Mouse (Mus musculus): ENCODE results near the gene Mad1l1. TPM values are rescaled to one million over a fixed set of nuclear protein-coding genes. Genes with fewer than 3 reads are reported as not detected.

Gene Mad1l1
- polyA plus RNA-seq, 2 experiments: 31.8 to 38.2 TPM

DNA sequence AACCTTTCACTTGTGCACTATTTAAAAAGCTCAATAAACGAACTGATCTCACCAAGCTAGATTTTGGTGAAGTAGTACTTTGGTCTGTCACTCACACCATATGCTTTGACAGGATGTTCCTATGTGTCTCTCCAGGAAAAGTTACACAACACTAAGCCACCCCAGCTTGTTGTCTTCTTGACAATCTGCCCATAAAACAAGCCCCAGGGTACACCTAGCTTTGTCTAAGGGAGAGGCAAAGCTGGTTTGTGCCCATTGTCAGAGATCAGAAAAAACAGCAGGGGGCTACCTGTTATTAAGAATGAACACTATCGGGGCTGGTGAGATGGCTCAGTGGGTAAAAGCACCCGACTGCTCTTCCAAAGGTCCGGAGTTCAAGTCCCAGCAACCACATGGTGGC lies 148.2 kb downstream of the Mad1l1 start:
- DNase-seq (ENCODE audit: low spot score): no peak
- no peaks in the 10 kb centered on the region for H3K9me3 ChIP-seq (ENCODE audit: control insufficient read depth, low read length)
- no peaks in the 10 kb centered on the region for H3K27me3 ChIP-seq (ENCODE audit: control insufficient read depth, insufficient read depth, low read length)
- H3K27ac ChIP-seq (replicated peaks; ENCODE audit: low read depth, low read length): no peak overlapping the region
- H3K4me2 ChIP-seq (replicated peaks; ENCODE audit: low read depth, low read length, severe bottlenecking): no peak overlapping the region
- H3K4me3 ChIP-seq (replicated peaks; ENCODE audit: low read length): no peak overlapping the region
- 85% methylated on average over 4 of the region's 4 CpGs for WGBS
- H3K4me1 ChIP-seq (ENCODE audit: control insufficient read depth, insufficient read depth, low read length): peaks cover 22% of the 10 kb centered on the region
- no peak for ATAC-seq (ENCODE audit: low FRiP score, low read depth)
- no peaks in the 10 kb centered on the region for H3K36me3 ChIP-seq (ENCODE audit: control insufficient read depth, insufficient read depth, low read length)
- no peak for TF ChIP-seq POLR2A (IDR thresholded peaks at IDR 0.05; ENCODE audit: borderline replicate concordance, extremely low read depth, insufficient read depth, insufficient read length)
- H3K9ac ChIP-seq (ENCODE audit: low read depth, low read length, severe bottlenecking): no peak overlapping the region

DNA sequence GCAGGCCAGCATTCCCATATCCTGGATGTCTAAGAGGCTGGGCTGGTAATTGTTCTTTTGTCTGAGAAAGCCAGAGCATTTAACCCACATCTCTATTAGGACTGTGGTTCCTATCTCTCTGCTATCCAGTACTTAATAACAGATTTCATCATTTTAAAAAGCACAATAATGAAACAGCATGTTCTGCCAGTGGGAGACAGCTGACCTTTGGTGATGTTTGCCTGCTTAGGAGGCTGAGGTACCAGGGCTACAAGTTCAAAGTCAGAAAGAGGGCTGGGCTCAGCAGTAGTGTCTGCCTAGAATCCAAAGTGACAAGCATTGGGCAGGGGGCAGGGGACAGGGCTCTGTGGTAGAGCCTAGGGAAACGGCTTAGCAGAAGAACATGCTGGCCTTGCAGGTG lies 149.6 kb downstream of the Mad1l1 start:
- WGBS: 80% methylated on average over 1 of the region's 1 CpGs
- ATAC-seq (ENCODE audit: low FRiP score, low read depth): no peak
- Histone ChIP-seq H3K4me3 (replicated peaks; ENCODE audit: low read length) (no peak overlapping the region), H3K27me3 (ENCODE audit: control insufficient read depth, insufficient read depth, low read length) (no peaks in the 10 kb centered on the region), H3K36me3 (ENCODE audit: control insufficient read depth, insufficient read depth, low read length) (no peaks in the 10 kb centered on the region), H3K9me3 (ENCODE audit: control insufficient read depth, low read length) (no peaks in the 10 kb centered on the region), H3K4me1 (ENCODE audit: control insufficient read depth, insufficient read depth, low read length) (peaks cover 17% of the 10 kb centered on the region), H3K27ac (replicated peaks; ENCODE audit: low read depth, low read length) (no peak overlapping the region), H3K9ac (ENCODE audit: low read depth, low read length, severe bottlenecking) (no peak overlapping the region), H3K4me2 (replicated peaks; ENCODE audit: low read depth, low read length, severe bottlenecking) (no peak overlapping the region)
- no peak for TF ChIP-seq POLR2A (IDR thresholded peaks at IDR 0.05; ENCODE audit: borderline replicate concordance, extremely low read depth, insufficient read depth, insufficient read length)
- DNase-seq (ENCODE audit: low spot score): no peak

DNA sequence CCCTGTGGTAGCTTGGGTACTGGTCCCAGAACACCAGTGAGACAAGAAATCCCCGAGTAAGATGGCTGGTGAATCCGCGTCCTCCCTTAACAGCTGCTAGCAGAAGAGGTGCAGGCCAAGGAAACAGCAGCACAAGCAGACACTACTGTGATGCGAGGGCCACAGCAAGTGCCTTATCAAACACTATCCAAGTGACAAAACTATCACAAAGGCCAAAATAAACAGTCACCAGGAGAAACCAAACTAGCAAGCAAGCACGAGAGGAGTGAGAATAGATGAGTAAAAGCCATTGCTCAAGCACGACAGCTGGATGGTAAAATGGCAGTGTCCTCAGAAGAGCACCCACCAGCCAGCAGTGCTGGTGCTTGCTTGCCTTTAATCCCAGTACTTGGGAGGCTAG lies 153.8 kb downstream of the Mad1l1 start:
- TF ChIP-seq POLR2A (IDR thresholded peaks at IDR 0.05; ENCODE audit: borderline replicate concordance, extremely low read depth, insufficient read depth, insufficient read length): no peak
- H3K9me3 ChIP-seq (ENCODE audit: control insufficient read depth, low read length): no peaks in the 10 kb centered on the region
- no peak overlapping the region for H3K4me2 ChIP-seq (replicated peaks; ENCODE audit: low read depth, low read length, severe bottlenecking)
- no peak for ATAC-seq (ENCODE audit: low FRiP score, low read depth)
- WGBS: 76% methylated on average over 6 of the region's 6 CpGs
- no peak overlapping the region for H3K4me3 ChIP-seq (replicated peaks; ENCODE audit: low read length)
- no peaks in the 10 kb centered on the region for H3K36me3 ChIP-seq (ENCODE audit: control insufficient read depth, insufficient read depth, low read length)
- H3K9ac ChIP-seq (ENCODE audit: low read depth, low read length, severe bottlenecking): no peak overlapping the region
- H3K27ac ChIP-seq (replicated peaks; ENCODE audit: low read depth, low read length): no peak overlapping the region
- no peaks in the 10 kb centered on the region for H3K27me3 ChIP-seq (ENCODE audit: control insufficient read depth, insufficient read depth, low read length)
- H3K4me1 ChIP-seq (ENCODE audit: control insufficient read depth, insufficient read depth, low read length): no peaks in the 10 kb centered on the region
- no peak for DNase-seq (ENCODE audit: low spot score)

DNA sequence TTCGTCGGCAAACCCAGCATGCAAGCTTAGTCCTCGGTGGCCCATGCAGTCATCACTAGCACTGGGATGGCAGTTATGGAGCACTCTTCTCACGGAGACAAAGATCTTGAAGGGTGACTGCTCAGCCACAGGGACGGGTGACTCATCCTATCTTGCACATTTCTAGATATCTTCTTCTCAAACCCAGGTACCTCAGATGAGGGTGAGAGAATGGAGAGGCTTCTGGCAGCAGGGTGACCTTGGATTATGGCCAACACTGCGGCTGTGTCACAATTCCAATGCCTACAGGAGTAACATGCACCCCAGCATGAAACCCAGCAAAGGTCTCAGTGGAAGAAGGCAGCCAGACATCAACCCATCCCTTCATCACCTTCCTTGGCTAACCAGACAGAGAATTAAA lies 154.3 kb downstream of the Mad1l1 start:
- DNase-seq (ENCODE audit: low spot score) (no peak), ATAC-seq (ENCODE audit: low FRiP score, low read depth) (no peak)
- Histone ChIP-seq H3K9ac (ENCODE audit: low read depth, low read length, severe bottlenecking) (no peak overlapping the region), H3K27me3 (ENCODE audit: control insufficient read depth, insufficient read depth, low read length) (no peaks in the 10 kb centered on the region), H3K36me3 (ENCODE audit: control insufficient read depth, insufficient read depth, low read length) (no peaks in the 10 kb centered on the region), H3K9me3 (ENCODE audit: control insufficient read depth, low read length) (no peaks in the 10 kb centered on the region), H3K4me3 (replicated peaks; ENCODE audit: low read length) (no peak overlapping the region), H3K4me1 (ENCODE audit: control insufficient read depth, insufficient read depth, low read length) (no peaks in the 10 kb centered on the region), H3K4me2 (replicated peaks; ENCODE audit: low read depth, low read length, severe bottlenecking) (no peak overlapping the region), H3K27ac (replicated peaks; ENCODE audit: low read depth, low read length) (no peak overlapping the region)
- no peak for TF ChIP-seq POLR2A (IDR thresholded peaks at IDR 0.05; ENCODE audit: borderline replicate concordance, extremely low read depth, insufficient read depth, insufficient read length)
- 92% methylated on average over 6 of the region's 6 CpGs for WGBS

DNA sequence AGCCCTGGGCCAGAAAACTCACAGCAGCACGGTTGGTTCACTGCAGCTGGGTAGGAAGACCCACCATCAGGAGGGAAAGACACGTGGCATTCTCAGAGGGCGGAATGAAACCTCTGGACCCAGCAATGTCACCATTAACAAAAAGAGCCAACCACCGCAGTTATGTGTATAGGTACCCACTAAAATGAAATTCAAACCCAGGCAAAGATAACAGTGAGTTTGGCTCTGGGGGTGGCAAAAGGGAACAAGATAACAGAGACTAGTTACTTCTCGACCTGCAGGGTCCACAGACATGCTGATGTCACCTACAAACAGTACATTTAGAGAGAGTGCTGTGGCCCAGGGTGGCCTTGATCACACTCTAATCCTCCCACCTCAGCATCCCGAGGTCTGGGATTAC lies 157.4 kb downstream of the Mad1l1 start:
- Histone ChIP-seq H3K4me3 (replicated peaks; ENCODE audit: low read length) (no peak overlapping the region), H3K9me3 (ENCODE audit: control insufficient read depth, low read length) (no peaks in the 10 kb centered on the region), H3K4me1 (ENCODE audit: control insufficient read depth, insufficient read depth, low read length) (no peaks in the 10 kb centered on the region), H3K27ac (replicated peaks; ENCODE audit: low read depth, low read length) (no peak overlapping the region), H3K27me3 (ENCODE audit: control insufficient read depth, insufficient read depth, low read length) (no peaks in the 10 kb centered on the region), H3K9ac (ENCODE audit: low read depth, low read length, severe bottlenecking) (no peak overlapping the region), H3K36me3 (ENCODE audit: control insufficient read depth, insufficient read depth, low read length) (no peaks in the 10 kb centered on the region), H3K4me2 (replicated peaks; ENCODE audit: low read depth, low read length, severe bottlenecking) (no peak overlapping the region)
- ATAC-seq (ENCODE audit: low FRiP score, low read depth) (no peak), DNase-seq (ENCODE audit: low spot score) (no peak)
- 87% methylated on average over 6 of the region's 6 CpGs for WGBS
- no peak for TF ChIP-seq POLR2A (IDR thresholded peaks at IDR 0.05; ENCODE audit: borderline replicate concordance, extremely low read depth, insufficient read depth, insufficient read length)
